Mouse (Mus musculus) bone marrow, adult 2 months (tissue): ENCODE data around the gene Krtap24-1.

Experiments used
- CTCF ChIP-seq: fragments of 200-500 bp; IDR thresholded peaks from 2 replicates; pipeline ENCODE4 v1.5.1; 2011; ENCODE audit warnings: low read length, control low read depth; ENCODE audit not compliant: control insufficient read depth, insufficient read depth
- POLR2A ChIP-seq: fragments of 200-500 bp; IDR thresholded peaks from 2 replicates; pipeline ENCODE4 v1.6.1; 2011; ENCODE audit warnings: low read depth, mild to moderate bottlenecking, control low read depth, low read length, borderline replicate concordance; ENCODE audit not compliant: control insufficient read depth

DNA sequence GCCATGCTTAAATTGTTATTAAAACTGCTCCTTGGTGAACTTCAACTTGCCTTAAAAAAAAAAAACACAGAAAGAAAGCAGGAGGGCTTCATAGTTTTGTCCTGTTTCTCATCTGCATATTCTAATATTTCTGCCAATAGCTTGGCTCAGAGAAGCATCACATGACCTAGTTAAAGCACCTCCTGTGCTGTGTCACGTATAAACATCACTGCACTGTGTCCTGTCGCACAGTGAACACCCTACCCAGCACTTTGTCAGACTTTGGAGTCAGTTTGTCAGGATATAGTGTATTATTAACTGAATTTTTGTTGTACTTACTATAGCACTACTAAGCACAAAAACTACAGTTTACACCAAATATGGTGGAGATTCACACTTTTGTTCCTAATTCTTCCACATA lies 39.9 kb upstream of the Krtap24-1 start:
- no peak for TF ChIP-seq POLR2A
- TF ChIP-seq CTCF, result no peak
